Mouse (Mus musculus): ENCODE data around the gene Tead1. TPM values are rescaled to one million over a fixed set of nuclear protein-coding genes. Genes with fewer than 3 reads are reported as not detected.

Tead1 gene
- polyA plus RNA-seq, 1 experiment from 2014 or later: 15.0 TPM

DNA sequence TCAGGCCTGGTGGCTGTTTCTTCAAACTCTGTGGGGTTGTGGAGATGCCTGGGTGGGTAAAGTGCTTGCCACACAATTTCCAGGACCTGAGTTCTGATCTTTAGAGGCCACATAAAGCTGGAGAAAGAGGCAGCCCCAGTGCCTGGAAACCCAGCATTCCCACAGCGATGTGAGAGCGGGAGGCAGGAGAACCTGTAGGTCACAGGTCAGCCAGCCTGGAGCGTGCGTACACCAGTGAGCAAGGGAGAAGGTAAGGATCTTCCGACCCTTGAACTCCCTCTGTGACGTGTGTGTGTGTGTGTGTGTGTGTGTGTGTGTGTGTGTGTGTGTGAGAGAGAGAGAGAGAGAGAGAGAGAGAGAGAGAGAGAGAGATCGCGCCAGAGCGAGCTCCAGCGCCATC lies 14.4 kb downstream of the Tead1 start:
- H3K27ac ChIP-seq: no peak overlapping the region
- no peak for ATAC-seq (replicated peaks)
- no peaks in the 10 kb centered on the region for H3K27me3 ChIP-seq (replicated peaks)
- H3K4me2 ChIP-seq: no peak overlapping the region
- no peaks in the 10 kb centered on the region for H3K36me3 ChIP-seq (replicated peaks)
- no peak overlapping the region for H3K4me3 ChIP-seq
- no peaks in the 10 kb centered on the region for H3K9me3 ChIP-seq
- WGBS: 68% methylated on average over 10 of the region's 10 CpGs
- no peak overlapping the region for H3K9ac ChIP-seq
- peaks cover 36% of the 10 kb centered on the region for H3K4me1 ChIP-seq

DNA sequence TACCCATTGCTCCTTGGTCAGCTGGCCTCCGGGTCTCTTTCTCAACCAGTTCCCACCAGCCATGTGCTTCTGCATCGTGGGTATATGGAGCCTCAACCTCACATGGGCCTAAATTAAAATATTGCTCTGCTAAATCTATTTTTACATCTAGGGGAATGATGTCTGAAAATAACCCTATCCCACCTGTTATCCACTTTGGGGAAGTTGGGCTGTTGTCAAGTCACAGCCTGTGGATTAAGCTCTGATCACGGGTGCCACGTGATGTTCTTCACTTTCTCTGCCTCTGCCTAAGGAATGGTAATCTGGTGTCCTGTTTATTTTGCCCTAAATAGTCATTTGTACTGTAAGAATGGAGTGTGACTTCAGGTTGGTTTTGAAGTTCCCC lies 17.7 kb downstream of the Tead1 start:
- H3K9me3 ChIP-seq: no peaks in the 10 kb centered on the region
- H3K9ac ChIP-seq: no peak overlapping the region
- H3K4me2 ChIP-seq: no peak overlapping the region
- peaks cover 39% of the 10 kb centered on the region for H3K4me1 ChIP-seq
- no peaks in the 10 kb centered on the region for H3K27me3 ChIP-seq (replicated peaks)
- 0 out of 2 replicates have a peak overlapping the region, but pooled peaks have one; percentile 57 for H3K27ac ChIP-seq
- H3K36me3 ChIP-seq (replicated peaks): no peaks in the 10 kb centered on the region
- 33% methylated on average over 4 of the region's 4 CpGs for WGBS
- H3K4me3 ChIP-seq: no peak overlapping the region
- no peak for ATAC-seq (replicated peaks)

DNA sequence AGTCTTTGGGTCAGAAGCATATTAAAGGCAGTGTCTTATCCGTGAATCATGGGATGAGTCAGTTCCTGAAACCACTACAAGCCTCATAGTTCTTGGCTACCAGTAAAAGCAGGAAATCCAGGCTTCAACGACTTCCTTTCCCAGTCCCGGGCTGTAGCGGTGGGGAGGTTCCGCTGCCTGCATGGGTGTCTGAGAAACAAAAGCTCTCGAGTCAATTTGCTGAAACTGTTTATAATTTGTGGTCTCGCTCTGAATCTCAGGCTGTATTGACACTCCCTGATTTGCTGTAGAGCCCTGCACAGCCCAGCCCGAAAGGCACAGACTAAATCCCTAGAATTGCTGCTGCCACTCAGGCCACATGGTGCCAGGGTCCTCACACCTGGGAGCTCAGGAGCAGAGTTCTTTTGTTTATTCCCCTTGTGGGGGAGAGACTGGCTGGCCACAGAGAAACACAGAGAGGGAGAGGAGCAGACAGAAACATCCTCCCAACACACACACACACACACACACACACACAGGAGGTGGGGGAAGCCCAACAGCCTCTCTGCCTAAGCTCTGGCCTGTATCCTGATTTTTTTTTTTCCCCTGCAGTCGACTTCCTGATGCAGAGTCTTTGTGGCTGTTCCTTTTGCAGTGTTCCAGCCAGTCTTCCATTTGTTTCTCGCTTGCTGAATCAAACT lies 18.2 kb downstream of the Tead1 start:
- Histone ChIP-seq H3K9ac (peak overlapping the region; percentile 14; the same call in 1 of the 2 replicates), H3K27me3 (replicated peaks) (no peaks in the 10 kb centered on the region), H3K9me3 (no peaks in the 10 kb centered on the region), H3K27ac (peak overlapping the region; percentile 57), H3K4me2 (no peak overlapping the region), H3K36me3 (replicated peaks) (no peaks in the 10 kb centered on the region), H3K4me1 (peaks cover 39% of the 10 kb centered on the region), H3K4me3 (no peak overlapping the region)
- ATAC-seq (replicated peaks): 0 out of 2 replicates have a peak, but pooled peaks have one; percentile 37
- WGBS: 9% methylated on average over 10 of the region's 10 CpGs

DNA sequence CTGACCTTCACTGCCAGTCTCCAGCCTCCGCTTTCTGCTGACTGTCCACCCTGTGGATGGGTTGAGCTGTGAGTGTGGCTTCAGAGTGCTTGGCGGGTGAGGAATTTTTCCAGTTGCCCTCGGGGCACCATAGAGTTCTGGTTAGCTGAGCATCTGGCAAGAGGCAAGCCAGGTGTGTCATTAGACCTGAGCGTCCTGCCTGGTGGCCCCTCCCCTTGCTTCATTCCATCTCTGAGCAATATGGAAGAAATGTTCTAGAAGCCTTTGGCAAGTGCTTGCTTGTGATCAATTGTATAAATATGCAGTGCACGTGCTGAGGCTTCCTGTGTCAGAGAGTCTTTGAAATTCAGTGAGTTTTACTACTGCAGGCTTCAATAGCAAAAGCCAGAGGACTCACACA lies 21.0 kb downstream of the Tead1 start:
- 59% methylated on average over 5 of the region's 5 CpGs for WGBS

GRCm38 (mm10) chr7:112703341-112703740 lies 24.2 kb downstream of the Tead1 start:
- H3K4me1 ChIP-seq: peaks cover 11% of the 10 kb centered on the region
- no peaks in the 10 kb centered on the region for H3K9me3 ChIP-seq
- WGBS: 82% methylated on average over 4 of the region's 4 CpGs
- no peak for ATAC-seq (replicated peaks)
- H3K27me3 ChIP-seq (replicated peaks): no peaks in the 10 kb centered on the region
- no peak overlapping the region for H3K4me2 ChIP-seq
- H3K27ac ChIP-seq: no peak overlapping the region
- H3K36me3 ChIP-seq (replicated peaks): no peaks in the 10 kb centered on the region
- H3K9ac ChIP-seq: no peak overlapping the region
- no peak overlapping the region for H3K4me3 ChIP-seq

More for the DNA sequence above, 21.0 kb downstream of the Tead1 start:
- no peaks in the 10 kb centered on the region for H3K27me3 ChIP-seq (replicated peaks)
- H3K27ac ChIP-seq: 0 out of 2 replicates have a peak overlapping the region, but pooled peaks have one; percentile 42
- H3K4me2 ChIP-seq: no peak overlapping the region
- H3K4me3 ChIP-seq: no peak overlapping the region
- H3K4me1 ChIP-seq: peaks cover 39% of the 10 kb centered on the region
- no peaks in the 10 kb centered on the region for H3K9me3 ChIP-seq
- no peak overlapping the region for H3K9ac ChIP-seq
- H3K36me3 ChIP-seq (replicated peaks): no peaks in the 10 kb centered on the region
- peak; percentile 43 for ATAC-seq (replicated peaks)

GRCm38 (mm10) chr7:112705870-112706269 lies 26.8 kb downstream of the Tead1 start:
- H3K27ac ChIP-seq: no peak overlapping the region
- H3K9me3 ChIP-seq: no peaks in the 10 kb centered on the region
- H3K4me3 ChIP-seq: no peak overlapping the region
- no peaks in the 10 kb centered on the region for H3K27me3 ChIP-seq (replicated peaks)
- no peak overlapping the region for H3K4me2 ChIP-seq
- H3K9ac ChIP-seq: no peak overlapping the region
- ATAC-seq (replicated peaks): no peak
- WGBS: 85% methylated on average over 9 of the region's 9 CpGs
- no peaks in the 10 kb centered on the region for H3K36me3 ChIP-seq (replicated peaks)
- H3K4me1 ChIP-seq: no peaks in the 10 kb centered on the region

DNA sequence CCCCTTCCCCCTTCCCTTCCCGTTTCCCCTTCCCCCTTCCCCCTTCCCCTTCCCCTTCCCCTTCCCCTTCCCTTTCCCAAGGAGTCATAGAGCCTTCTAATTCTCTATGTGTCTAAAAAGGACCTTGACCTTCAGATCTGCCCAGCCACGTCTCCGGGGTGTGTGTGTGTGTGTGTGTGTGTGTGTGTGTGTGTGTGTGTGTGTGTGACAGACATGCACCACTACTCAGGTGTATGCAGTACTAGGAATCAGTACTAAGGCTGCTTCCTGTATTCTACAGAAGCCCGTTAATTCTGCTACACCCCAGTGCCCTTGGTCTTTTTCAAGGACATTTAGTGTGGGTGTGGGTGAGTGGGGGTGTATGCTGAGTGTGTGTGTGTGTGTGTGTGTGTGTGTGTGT lies 27.6 kb downstream of the Tead1 start:
- H3K9me3 ChIP-seq: no peaks in the 10 kb centered on the region
- no peak overlapping the region for H3K27ac ChIP-seq
- H3K4me2 ChIP-seq: no peak overlapping the region
- H3K4me1 ChIP-seq: no peaks in the 10 kb centered on the region
- H3K36me3 ChIP-seq (replicated peaks): no peaks in the 10 kb centered on the region
- WGBS: 58% methylated on average over 3 of the region's 4 CpGs
- ATAC-seq (replicated peaks): no peak
- H3K4me3 ChIP-seq: no peak overlapping the region
- no peak overlapping the region for H3K9ac ChIP-seq
- H3K27me3 ChIP-seq (replicated peaks): no peaks in the 10 kb centered on the region

DNA sequence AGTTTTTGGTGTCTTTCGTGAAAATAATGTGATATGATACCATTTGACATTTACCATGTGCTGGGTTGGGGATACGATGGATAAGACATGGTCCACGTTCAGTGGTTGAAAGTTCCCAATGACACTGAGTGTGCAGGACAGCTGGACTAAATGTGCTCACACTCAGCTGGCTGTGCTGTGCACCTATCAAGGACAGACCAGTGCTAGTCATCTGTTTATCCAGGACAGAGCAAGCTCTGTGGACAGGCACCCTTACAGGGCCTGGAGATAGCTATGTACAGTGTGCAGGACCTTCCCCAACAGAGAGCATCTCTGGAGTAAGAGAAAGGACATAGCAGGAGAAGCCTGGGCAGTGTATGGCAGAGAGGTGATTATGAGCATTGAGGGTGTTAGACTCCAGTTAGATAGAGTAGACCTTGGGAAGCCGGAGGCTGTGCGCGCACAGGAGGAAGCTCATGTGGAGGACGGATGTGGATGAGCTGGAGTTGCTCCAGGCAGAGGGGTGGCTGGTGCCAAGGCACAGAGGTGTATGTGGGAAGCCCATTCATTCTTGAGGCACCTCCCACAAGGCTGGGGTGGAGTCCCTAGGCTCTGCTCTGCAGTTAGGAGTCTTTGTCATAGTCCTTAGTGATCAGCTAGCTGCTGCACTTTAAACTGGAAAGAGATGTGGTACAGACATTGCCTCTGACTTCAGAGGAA lies 31.4 kb downstream of the Tead1 start:
- ATAC-seq (replicated peaks): no peak
- H3K27me3 ChIP-seq (replicated peaks): no peaks in the 10 kb centered on the region
- no peaks in the 10 kb centered on the region for H3K36me3 ChIP-seq (replicated peaks)
- H3K27ac ChIP-seq: no peak overlapping the region
- no peak overlapping the region for H3K4me3 ChIP-seq
- no peaks in the 10 kb centered on the region for H3K4me1 ChIP-seq
- H3K9ac ChIP-seq: no peak overlapping the region
- WGBS: 84% methylated on average over 7 of the region's 7 CpGs
- H3K9me3 ChIP-seq: no peaks in the 10 kb centered on the region
- no peak overlapping the region for H3K4me2 ChIP-seq

DNA sequence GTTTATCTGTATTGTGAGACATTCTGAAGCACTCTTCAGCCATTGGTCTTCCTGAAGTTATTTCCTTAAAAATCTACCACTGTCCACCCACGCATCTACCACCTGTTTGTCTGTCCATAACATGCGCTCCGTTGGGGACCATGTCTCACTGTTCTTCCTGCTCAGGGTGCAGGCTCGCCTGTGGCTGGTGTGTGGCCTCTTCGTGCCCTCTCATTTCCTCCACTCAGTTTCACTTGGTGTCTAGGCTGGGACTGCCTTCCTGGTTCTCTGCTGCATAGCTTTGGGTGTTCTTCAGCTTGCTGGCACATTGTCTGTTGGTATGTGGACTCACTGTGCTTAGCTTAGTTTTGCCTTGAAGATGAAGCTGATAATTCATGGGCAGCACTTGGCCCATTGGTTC lies 32.9 kb downstream of the Tead1 start:
- no peak overlapping the region for H3K4me2 ChIP-seq
- H3K9me3 ChIP-seq: no peaks in the 10 kb centered on the region
- H3K36me3 ChIP-seq (replicated peaks): no peaks in the 10 kb centered on the region
- H3K27me3 ChIP-seq (replicated peaks): no peaks in the 10 kb centered on the region
- 90% methylated on average over 5 of the region's 5 CpGs for WGBS
- ATAC-seq (replicated peaks): no peak
- no peaks in the 10 kb centered on the region for H3K4me1 ChIP-seq
- H3K27ac ChIP-seq: no peak overlapping the region
- no peak overlapping the region for H3K9ac ChIP-seq
- no peak overlapping the region for H3K4me3 ChIP-seq

GRCm38 (mm10) chr7:112713509-112713908 lies 34.4 kb downstream of the Tead1 start:
- no peaks in the 10 kb centered on the region for H3K9me3 ChIP-seq
- H3K4me2 ChIP-seq: no peak overlapping the region
- ATAC-seq (replicated peaks): no peak
- H3K9ac ChIP-seq: no peak overlapping the region
- peaks cover 9% of the 10 kb centered on the region; the same call in 1 of the 2 replicates for H3K4me1 ChIP-seq
- no peak overlapping the region for H3K27ac ChIP-seq
- no peak overlapping the region for H3K4me3 ChIP-seq
- WGBS: 71% methylated on average over 5 of the region's 5 CpGs
- no peaks in the 10 kb centered on the region for H3K36me3 ChIP-seq (replicated peaks)
- no peaks in the 10 kb centered on the region for H3K27me3 ChIP-seq (replicated peaks)

GRCm38 (mm10) chr7:112714783-112715182 lies 35.7 kb downstream of the Tead1 start:
- no peaks in the 10 kb centered on the region for H3K9me3 ChIP-seq
- 79% methylated on average over 6 of the region's 6 CpGs for WGBS
- no peak overlapping the region for H3K4me2 ChIP-seq
- no peak overlapping the region for H3K9ac ChIP-seq
- no peak overlapping the region for H3K4me3 ChIP-seq
- H3K36me3 ChIP-seq (replicated peaks): no peaks in the 10 kb centered on the region
- no peak for ATAC-seq (replicated peaks)
- H3K27me3 ChIP-seq (replicated peaks): no peaks in the 10 kb centered on the region
- H3K4me1 ChIP-seq: peaks cover 12% of the 10 kb centered on the region; the same call in 1 of the 2 replicates
- H3K27ac ChIP-seq: no peak overlapping the region

DNA sequence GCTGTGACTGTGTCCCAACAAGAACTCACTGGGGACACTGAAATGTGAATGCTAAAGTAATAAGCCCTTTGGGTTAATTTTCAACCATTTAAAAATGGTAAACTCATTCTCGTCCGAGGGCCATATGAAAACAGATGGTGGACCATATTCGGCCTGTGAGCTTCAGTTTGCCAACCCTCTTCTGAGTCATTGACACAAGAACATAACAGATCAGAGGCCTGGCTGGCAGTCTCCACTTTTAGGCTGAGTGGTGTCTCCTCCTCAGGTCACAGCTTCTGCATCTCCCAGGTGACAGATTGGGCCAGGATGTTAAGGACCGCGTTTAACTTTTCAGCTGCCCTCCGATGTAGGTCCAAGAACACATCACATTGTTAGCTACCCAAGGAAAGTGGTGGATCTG lies 37.6 kb downstream of the Tead1 start:
- ATAC-seq (replicated peaks): no peak
- Histone ChIP-seq H3K4me1 (peaks cover 27% of the 10 kb centered on the region), H3K36me3 (replicated peaks) (no peaks in the 10 kb centered on the region), H3K4me3 (no peak overlapping the region), H3K27me3 (replicated peaks) (no peaks in the 10 kb centered on the region), H3K4me2 (no peak overlapping the region), H3K9me3 (no peaks in the 10 kb centered on the region), H3K9ac (no peak overlapping the region), H3K27ac (no peak overlapping the region)
- WGBS: 89% methylated on average over 6 of the region's 6 CpGs

DNA sequence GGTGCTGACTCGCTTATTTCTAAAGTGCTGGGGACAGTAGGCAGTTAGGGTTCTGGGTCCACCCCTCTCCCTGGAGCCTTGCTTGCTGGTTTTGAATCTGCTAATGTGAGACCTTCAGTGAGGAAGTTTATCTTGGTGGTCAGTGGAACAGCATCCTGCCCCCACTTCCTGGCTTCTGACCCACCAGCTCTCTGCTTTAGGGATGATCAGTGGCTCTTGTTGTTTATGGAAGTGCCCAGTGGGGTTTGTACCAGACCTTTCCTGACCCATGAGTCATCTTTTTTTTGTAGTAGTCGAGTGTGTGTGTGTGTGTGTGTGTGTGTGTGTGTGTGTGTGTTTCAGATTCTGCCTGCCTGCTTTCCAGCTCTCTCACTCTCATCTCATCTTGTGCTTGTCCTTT lies 38.6 kb downstream of the Tead1 start:
- no peak overlapping the region for H3K4me2 ChIP-seq
- WGBS: 65% methylated on average over 2 of the region's 2 CpGs
- no peak overlapping the region for H3K9ac ChIP-seq
- H3K4me1 ChIP-seq: peaks cover 27% of the 10 kb centered on the region
- H3K36me3 ChIP-seq (replicated peaks): no peaks in the 10 kb centered on the region
- no peaks in the 10 kb centered on the region for H3K27me3 ChIP-seq (replicated peaks)
- no peaks in the 10 kb centered on the region for H3K9me3 ChIP-seq
- no peak for ATAC-seq (replicated peaks)
- H3K4me3 ChIP-seq: no peak overlapping the region
- H3K27ac ChIP-seq: no peak overlapping the region

Measured in midbrain, embryonic 15.5 days (tissue).